Mouse (Mus musculus): ENCODE results near the gene Prr18.
"Not testable (repeated sequence)": the region's sequence is repeated elsewhere in the genome, so short reads cannot be mapped to it uniquely, and the experiment has no call there.

The Prr18 gene

GRCm38 (mm10) chr17:8337159-8337558, at the start of gene Prr18:
Prr18 (plus strand) TSS chr17:8337459.
- not testable (repeated sequence) for DNase-seq (ENCODE audit: low spot score in 2 of 2)

GRCm38 (mm10) chr17:8289993-8290679, 47.1 kb upstream of the Prr18 start:
- DNase-seq (ENCODE audit: low spot score in 2 of 2) = no peak

GRCm38 (mm10) chr17:8290736-8291135, 46.5 kb upstream of the Prr18 start:
- DNase-seq (ENCODE audit: low spot score in 2 of 2) = no peak

- no peak for DNase-seq (ENCODE audit: low spot score in 2 of 2)
Observed at GRCm38 (mm10) chr17:8295825-8296224, 41.4 kb upstream of the Prr18 start.

- no peak for DNase-seq (ENCODE audit: low spot score in 2 of 2)
Observed at GRCm38 (mm10) chr17:8296313-8296844, 40.9 kb upstream of the Prr18 start.

- no peak for DNase-seq (ENCODE audit: low spot score in 2 of 2)
Observed at GRCm38 (mm10) chr17:8297746-8298145, 39.5 kb upstream of the Prr18 start.

- no peak for DNase-seq (ENCODE audit: low spot score in 2 of 2)
Observed at GRCm38 (mm10) chr17:8298281-8298680, 39.0 kb upstream of the Prr18 start.

- DNase-seq (ENCODE audit: low spot score in 2 of 2) = no peak
Observed at GRCm38 (mm10) chr17:8299524-8299923, 37.7 kb upstream of the Prr18 start.

GRCm38 (mm10) chr17:8301515-8301914, 35.7 kb upstream of the Prr18 start:
- no peak for DNase-seq (ENCODE audit: low spot score in 2 of 2)

- DNase-seq (ENCODE audit: low spot score in 2 of 2) = no peak
Observed at GRCm38 (mm10) chr17:8302772-8303438, 34.4 kb upstream of the Prr18 start.

GRCm38 (mm10) chr17:8303671-8304070, 33.6 kb upstream of the Prr18 start:
- DNase-seq (ENCODE audit: low spot score in 2 of 2) = no peak

GRCm38 (mm10) chr17:8305801-8306200, 31.5 kb upstream of the Prr18 start:
- DNase-seq (ENCODE audit: low spot score in 2 of 2) = peak; percentile 42 to 56

GRCm38 (mm10) chr17:8310838-8311614, 26.2 kb upstream of the Prr18 start, which contains the start of gene Sft2d1:
Sft2d1 (plus strand) TSS chr17:8311102.
- peak; percentile 96 to 97 for DNase-seq (ENCODE audit: low spot score in 2 of 2)

- peak in 1 of 2 experiments; percentile 22 for DNase-seq (ENCODE audit: low spot score in 2 of 2)
Observed at GRCm38 (mm10) chr17:8311751-8312150, 25.5 kb upstream of the Prr18 start.

- no peak for DNase-seq (ENCODE audit: low spot score in 2 of 2)
Observed at GRCm38 (mm10) chr17:8313976-8314375, 23.3 kb upstream of the Prr18 start.

GRCm38 (mm10) chr17:8316251-8316650, 21.0 kb upstream of the Prr18 start:
- peak in 1 of 2 experiments; percentile 33 for DNase-seq (ENCODE audit: low spot score in 2 of 2)

- not testable (repeated sequence) for DNase-seq (ENCODE audit: low spot score in 2 of 2)
Observed at GRCm38 (mm10) chr17:8326877-8327276, 10.4 kb upstream of the Prr18 start.

GRCm38 (mm10) chr17:8328511-8329174, 8.6 kb upstream of the Prr18 start:
- DNase-seq (ENCODE audit: low spot score in 2 of 2) = peak; percentile 10 to 22

GRCm38 (mm10) chr17:8330602-8331001, 6.7 kb upstream of the Prr18 start:
- DNase-seq (ENCODE audit: low spot score in 2 of 2) = no peak

- no peak for DNase-seq (ENCODE audit: low spot score in 2 of 2)
Observed at GRCm38 (mm10) chr17:8339666-8340374, 2.6 kb downstream of the Prr18 start.
